ENCODE assay signal across 11 mouse cellular contexts in the genomic region with DNA sequence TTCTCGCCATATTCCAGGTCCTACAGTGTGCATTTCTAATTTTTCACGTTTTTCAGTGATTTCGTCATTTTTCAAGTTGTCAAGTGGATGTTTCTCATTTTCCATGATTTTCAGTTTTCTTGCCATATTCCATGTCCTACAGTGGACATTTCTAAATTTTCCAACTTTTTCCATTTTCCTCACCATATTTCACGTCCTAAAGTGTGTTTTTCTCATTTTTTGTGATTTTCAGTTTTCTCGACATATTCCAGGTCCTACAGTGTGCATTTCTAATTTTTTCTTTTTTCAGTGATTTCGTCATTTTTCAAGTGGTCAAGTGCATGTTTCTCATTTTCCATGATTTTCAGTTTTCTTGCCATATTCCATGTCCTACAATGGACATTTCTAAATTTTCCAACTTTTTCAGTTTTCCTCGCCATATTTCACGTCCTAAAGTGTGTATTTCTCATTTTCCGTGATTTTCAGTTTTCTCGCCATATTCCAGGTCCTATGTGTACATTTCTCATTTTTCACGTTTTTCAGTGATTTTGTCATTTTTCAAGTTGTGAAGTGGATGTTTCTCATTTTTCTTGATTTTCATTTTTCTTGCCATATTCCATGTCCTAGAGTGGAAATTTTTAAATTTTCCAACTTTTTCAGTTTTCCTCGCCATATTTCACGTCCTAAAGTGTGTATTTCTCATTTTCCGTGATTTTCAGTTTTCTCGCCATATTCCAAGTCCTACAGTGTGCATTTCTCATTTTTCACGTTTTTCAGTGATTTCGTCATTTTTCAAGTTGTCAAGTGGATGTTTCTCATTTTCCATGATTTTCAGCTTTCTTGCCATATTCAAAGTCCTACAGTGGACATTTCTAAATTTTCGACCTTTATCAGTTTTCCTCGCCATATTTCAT. TPM values are rescaled to one million over a fixed set of nuclear protein-coding genes. Genes with fewer than 3 reads are reported as not detected.
DNase-seq lines count a peak whose midpoint lies in the region; ATAC-seq lines count a peak whose summit lies in the region.
"Not testable (repeated sequence)": the region's sequence is repeated elsewhere in the genome, so short reads cannot be mapped to it uniquely, and the experiment has no call there.
"Had no signal": no experiment of that assay in that cellular context is flagged by ENCODE, and none has a peak within 500 bp of the region (broad histone marks: within the 10 kb centered on the region; RNA-seq: fewer than 3 reads in every experiment).

No protein-coding gene starts in this region.

- H3K4me3 ChIP-seq in heart, embryonic 15.5 days; kidney, embryonic 16.5 days (ENCODE audit: low read length): not testable (repeated sequence)

- not testable (repeated sequence) for H3K9me3 ChIP-seq in heart, embryonic 15.5 days (replicated peaks); kidney, embryonic 16.5 days (ENCODE audit: low read length)

- not testable (repeated sequence) for H3K27me3 ChIP-seq in heart, embryonic 15.5 days; kidney, embryonic 16.5 days (ENCODE audit: insufficient read depth, low read length)

- H3K9ac ChIP-seq in heart, embryonic 15.5 days; kidney, embryonic 16.5 days (replicated peaks; ENCODE audit: low read length): not testable (repeated sequence)

- ATAC-seq in frontal cortex, adult (ENCODE audit: low TSS enrichment): peak; percentile 45
- ATAC-seq in heart, embryonic 15.5 days (replicated peaks; ENCODE audit: insufficient number of reproducible peaks, insufficient read depth, low FRiP score, low read depth): peak; percentile 54
- ATAC-seq in kidney, embryonic 16.5 days (ENCODE audit: low FRiP score, low TSS enrichment): peak; percentile 73; the same call in 1 of the 2 replicates
- peak; percentile 31 for ATAC-seq in megakaryocyte, adult 5-6 weeks (ENCODE audit: poor library complexity, severe bottlenecking)

- intact Hi-C loops in left cerebral cortex, postnatal 10 days (cut with DNase I): not testable (repeated sequence)

- not testable (repeated sequence) for H3K4me2 ChIP-seq in heart, embryonic 15.5 days; kidney, embryonic 16.5 days (replicated peaks; ENCODE audit: low read depth, low read length)

- WGBS in heart, embryonic 15.5 days: 69% methylated on average over 17 of the region's 19 CpGs
- WGBS in kidney, embryonic 16.5 days: 75% methylated on average over 11 of the region's 19 CpGs

- H3K27ac ChIP-seq in heart, embryonic 15.5 days; kidney, embryonic 16.5 days (ENCODE audit: low read length): not testable (repeated sequence)

- not testable (repeated sequence) for H3K4me1 ChIP-seq in heart, embryonic 15.5 days (replicated peaks); kidney, embryonic 16.5 days (ENCODE audit: insufficient read depth, low read length)

- DNase-seq in cerebellum, adult 18-20 months: peak; percentile 29 to 41
- peak; percentile 43 to 77 for DNase-seq in left cerebral cortex, postnatal 10 days (ENCODE audit: extremely low spot score in 1 of 2, low spot score in 2 of 2)
- peak; percentile 6 for DNase-seq in right cerebral cortex, postnatal 25 days
- DNase-seq in urinary bladder, postnatal 25 days (ENCODE audit: low spot score): peak; percentile 72

- not testable (repeated sequence) for H3K36me3 ChIP-seq in heart, embryonic 15.5 days; kidney, embryonic 16.5 days (ENCODE audit: insufficient read depth, low read length)

RNA-seq across cellular contexts. Expression of gene Gm10719, which starts 2.9 kb away (rescaled TPM):
- 0.19 and 0.34 TPM in 2 replicates for polyA plus RNA-seq in heart, embryonic 15.5 days (2015; fragmentation: Nextera tagmentation; extraction: Ambion mirVana)
- polyA plus RNA-seq in kidney, embryonic 16.5 days (2015; fragmentation: Nextera tagmentation; extraction: Ambion mirVana): 0.30 TPM in 1 of 2 replicates, not detected in the other
- total RNA-seq in left cerebral cortex, postnatal 10 days (2021): not detected
- 2.0 TPM in 1 of 2 replicates, not detected in the other for total RNA-seq in megakaryocyte, adult 5-6 weeks (2015)
- total RNA-seq in megakaryocyte, adult 5-6 weeks (2017): not detected in 2 replicates
- polyA plus RNA-seq: gonadal fat pad, adult 2 months; lung, adult 2 months had no signal

RNA-seq across cellular contexts. Expression of gene Gm10718, which starts 3.3 kb away (rescaled TPM):
- polyA plus RNA-seq in heart, embryonic 15.5 days (2015; fragmentation: Nextera tagmentation; extraction: Ambion mirVana): 0.54 TPM in 1 of 2 replicates, not detected in the other
- polyA plus RNA-seq in kidney, embryonic 16.5 days (2015; fragmentation: Nextera tagmentation; extraction: Ambion mirVana): 0.33 TPM in 1 of 2 replicates, not detected in the other
- total RNA-seq in left cerebral cortex, postnatal 10 days (2021): 1 to 10 TPM in 1 of 2 experiments, under 1 TPM in 1; 0.54 to 1.4 TPM
- total RNA-seq in megakaryocyte, adult 5-6 weeks (2015): 3.7 TPM in 1 of 2 replicates, not detected in the other
- 1.1 TPM in 1 of 2 replicates, not detected in the other for total RNA-seq in megakaryocyte, adult 5-6 weeks (2017)
- polyA plus RNA-seq: gonadal fat pad, adult 2 months; lung, adult 2 months had no signal

RNA-seq across cellular contexts. Expression of gene Gm10720, which starts 4.6 kb away (rescaled TPM):
- 0.23 TPM in 1 of 2 replicates, not detected in the other for polyA plus RNA-seq in heart, embryonic 15.5 days (2015; fragmentation: Nextera tagmentation; extraction: Ambion mirVana)
- polyA plus RNA-seq in kidney, embryonic 16.5 days (2015; fragmentation: Nextera tagmentation; extraction: Ambion mirVana): not detected in 2 replicates
- total RNA-seq in left cerebral cortex, postnatal 10 days (2021): not detected
- total RNA-seq in megakaryocyte, adult 5-6 weeks (2015): 1.4 TPM in 1 of 2 replicates, not detected in the other
- total RNA-seq in megakaryocyte, adult 5-6 weeks (2017): not detected in 2 replicates
- total RNA-seq: MEL had no signal
- polyA plus RNA-seq: gonadal fat pad, adult 2 months; lung, adult 2 months had no signal

RNA-seq across cellular contexts. Expression of gene Gm10717, which starts 5.1 kb away (rescaled TPM):
- polyA plus RNA-seq in heart, embryonic 15.5 days (2015; fragmentation: Nextera tagmentation; extraction: Ambion mirVana): 0.22 TPM in 1 of 2 replicates, not detected in the other
- not detected in 2 replicates for polyA plus RNA-seq in kidney, embryonic 16.5 days (2015; fragmentation: Nextera tagmentation; extraction: Ambion mirVana)
- total RNA-seq in left cerebral cortex, postnatal 10 days (2021): under 1 TPM in 1 of 2 experiments, not detected in 1; 0.73 TPM
- total RNA-seq in megakaryocyte, adult 5-6 weeks (2015): 0.27 TPM in 1 of 2 replicates, not detected in the other
- total RNA-seq in megakaryocyte, adult 5-6 weeks (2017): 0.44 and 0.89 TPM in 2 replicates
- polyA plus RNA-seq: gonadal fat pad, adult 2 months; lung, adult 2 months had no signal

RNA-seq across cellular contexts. Expression of gene Gm10721, which starts 7.1 kb away (rescaled TPM):
- not detected in 2 replicates for polyA plus RNA-seq in heart, embryonic 15.5 days (2015; fragmentation: Nextera tagmentation; extraction: Ambion mirVana)
- polyA plus RNA-seq in kidney, embryonic 16.5 days (2015; fragmentation: Nextera tagmentation; extraction: Ambion mirVana): not detected in 2 replicates
- total RNA-seq in left cerebral cortex, postnatal 10 days (2021): 1 to 10 TPM in 1 of 2 experiments, not detected in 1; 1.4 TPM
- 0.60 TPM in 1 of 2 replicates, not detected in the other for total RNA-seq in megakaryocyte, adult 5-6 weeks (2015)
- total RNA-seq in megakaryocyte, adult 5-6 weeks (2017): not detected in 2 replicates
- polyA plus RNA-seq: gonadal fat pad, adult 2 months; lung, adult 2 months had no signal

Comparison
In these comparisons a context has a peak if more than half of its experiments do, and no peak if none do; other contexts are left out.
1. DNase-seq: peak in every context shown above with its lines; median percentile 72 in urinary bladder, postnatal 25 days; 60 in left cerebral cortex, postnatal 10 days; 35 in cerebellum, adult 18-20 months; 6 in right cerebral cortex, postnatal 25 days.